Mouse (Mus musculus): ENCODE data around the gene Ikzf4. TPM values are rescaled to one million over a fixed set of nuclear protein-coding genes. Genes with fewer than 3 reads are reported as not detected.

Ikzf4 gene
- polyA plus RNA-seq, 1 experiment from 2014 or later: 3.4 TPM

GRCm38 (mm10) chr10:128663441-128664220 is 17.8 kb upstream of the Ikzf4 start:
- Histone ChIP-seq H3K4me2 (no peak overlapping the region), H3K27me3 (no peaks in the 10 kb centered on the region; the same call in 1 of the 2 replicates), H3K9ac (replicated peaks) (no peak overlapping the region), H3K27ac (no peak overlapping the region), H3K36me3 (no peaks in the 10 kb centered on the region), H3K9me3 (no peaks in the 10 kb centered on the region), H3K4me3 (replicated peaks) (no peak overlapping the region), H3K4me1 (replicated peaks) (peaks cover 6% of the 10 kb centered on the region)
- ATAC-seq (ENCODE audit: insufficient number of reproducible peaks, insufficient read depth, low FRiP score, low TSS enrichment, low read depth): no peak
- 62% methylated on average over 5 of the region's 5 CpGs for WGBS

DNA sequence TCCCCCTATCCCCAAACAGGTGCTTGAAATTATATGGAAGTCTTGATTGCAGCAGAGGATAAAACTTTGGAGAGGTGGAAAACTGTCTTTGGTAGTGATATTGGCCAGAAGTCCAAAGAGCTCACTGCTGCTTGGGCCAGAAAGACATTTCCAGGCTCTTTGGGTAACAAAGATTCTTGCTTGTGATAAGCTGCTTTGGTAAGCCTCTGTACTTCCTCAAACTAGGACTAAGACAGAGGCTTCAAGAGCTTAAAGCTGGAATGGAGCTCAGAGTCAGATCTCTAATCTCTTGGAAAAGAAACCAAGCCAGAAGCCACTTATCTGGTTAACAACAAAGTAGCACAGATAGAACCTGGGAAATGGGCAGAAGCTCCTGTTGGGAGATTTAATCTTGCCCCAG is 16.7 kb upstream of the Ikzf4 start:
- H3K9ac ChIP-seq (replicated peaks): no peak overlapping the region
- H3K27ac ChIP-seq: no peak overlapping the region
- no peak overlapping the region for H3K4me3 ChIP-seq (replicated peaks)
- no peaks in the 10 kb centered on the region for H3K9me3 ChIP-seq
- no peaks in the 10 kb centered on the region for H3K36me3 ChIP-seq
- no peaks in the 10 kb centered on the region; the same call in 1 of the 2 replicates for H3K27me3 ChIP-seq
- no peak for ATAC-seq (ENCODE audit: insufficient number of reproducible peaks, insufficient read depth, low FRiP score, low TSS enrichment, low read depth)
- no peaks in the 10 kb centered on the region for H3K4me1 ChIP-seq (replicated peaks)
- no peak overlapping the region for H3K4me2 ChIP-seq

DNA sequence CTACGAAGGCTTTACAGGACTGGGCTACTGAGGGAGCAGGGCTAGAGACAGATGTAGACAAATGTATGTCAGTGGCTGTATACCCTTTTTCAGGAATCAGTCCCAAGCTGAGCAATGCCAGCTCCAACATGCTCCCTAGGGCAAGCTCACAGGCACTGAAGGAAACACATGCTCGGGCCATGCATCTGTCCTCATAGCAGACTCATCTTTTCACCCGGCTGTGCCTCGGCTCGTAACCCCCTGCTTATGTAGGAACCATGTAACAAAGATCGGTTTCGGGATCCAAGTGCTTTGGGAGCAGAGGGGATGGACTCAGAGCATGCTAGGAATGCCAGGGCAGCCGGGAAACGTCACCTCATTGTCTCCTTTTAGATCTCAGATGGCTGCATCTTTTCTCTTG is 13.7 kb upstream of the Ikzf4 start:
- Histone ChIP-seq H3K27me3 (no peaks in the 10 kb centered on the region), H3K9me3 (no peaks in the 10 kb centered on the region), H3K9ac (replicated peaks) (no peak overlapping the region), H3K36me3 (no peaks in the 10 kb centered on the region), H3K4me3 (replicated peaks) (no peak overlapping the region), H3K4me2 (no peak overlapping the region), H3K4me1 (replicated peaks) (no peaks in the 10 kb centered on the region), H3K27ac (no peak overlapping the region)
- WGBS: 54% methylated on average over 9 of the region's 9 CpGs
- ATAC-seq (ENCODE audit: insufficient number of reproducible peaks, insufficient read depth, low FRiP score, low TSS enrichment, low read depth): no peak

GRCm38 (mm10) chr10:128657844-128658243 is 12.1 kb upstream of the Ikzf4 start:
- Histone ChIP-seq H3K27ac (no peak overlapping the region), H3K4me1 (replicated peaks) (no peaks in the 10 kb centered on the region), H3K4me2 (no peak overlapping the region), H3K36me3 (no peaks in the 10 kb centered on the region), H3K9ac (replicated peaks) (no peak overlapping the region), H3K4me3 (replicated peaks) (no peak overlapping the region), H3K9me3 (no peaks in the 10 kb centered on the region), H3K27me3 (no peaks in the 10 kb centered on the region)
- 49% methylated on average over 9 of the region's 9 CpGs for WGBS
- ATAC-seq (ENCODE audit: insufficient number of reproducible peaks, insufficient read depth, low FRiP score, low TSS enrichment, low read depth): no peak

DNA sequence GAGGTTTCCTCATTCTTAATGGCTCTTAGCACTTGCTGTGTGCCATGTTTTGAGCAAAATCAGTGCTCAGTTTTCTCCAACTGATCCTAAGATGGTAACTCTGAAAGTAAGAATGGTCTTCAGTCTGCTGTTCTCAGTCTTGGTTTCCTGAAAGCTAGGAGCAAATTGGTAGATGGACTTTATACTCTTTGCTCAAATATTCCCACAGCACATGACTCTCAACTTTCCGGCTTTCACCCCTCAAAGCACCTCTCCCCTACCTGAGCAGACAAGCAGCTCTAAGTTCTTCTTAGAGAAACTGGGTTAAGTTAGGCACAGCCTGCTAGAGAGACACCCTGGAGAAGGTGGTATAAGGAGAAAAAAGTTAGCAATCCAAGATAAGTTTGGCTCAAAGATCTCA is 10.9 kb upstream of the Ikzf4 start:
- H3K4me2 ChIP-seq: no peak overlapping the region
- no peaks in the 10 kb centered on the region for H3K9me3 ChIP-seq
- no peak overlapping the region for H3K9ac ChIP-seq (replicated peaks)
- H3K4me1 ChIP-seq (replicated peaks): no peaks in the 10 kb centered on the region
- ATAC-seq (ENCODE audit: insufficient number of reproducible peaks, insufficient read depth, low FRiP score, low TSS enrichment, low read depth): no peak
- 89% methylated on average over 1 of the region's 1 CpGs for WGBS
- H3K27ac ChIP-seq: no peak overlapping the region
- no peaks in the 10 kb centered on the region for H3K27me3 ChIP-seq
- H3K36me3 ChIP-seq: no peaks in the 10 kb centered on the region
- no peak overlapping the region for H3K4me3 ChIP-seq (replicated peaks)

GRCm38 (mm10) chr10:128655254-128655653 is 9.5 kb upstream of the Ikzf4 start:
- Histone ChIP-seq H3K36me3 (no peaks in the 10 kb centered on the region), H3K4me3 (replicated peaks) (no peak overlapping the region), H3K9ac (replicated peaks) (no peak overlapping the region), H3K27ac (no peak overlapping the region), H3K9me3 (no peaks in the 10 kb centered on the region), H3K4me1 (replicated peaks) (no peaks in the 10 kb centered on the region), H3K4me2 (no peak overlapping the region), H3K27me3 (no peaks in the 10 kb centered on the region)
- 75% methylated on average over 3 of the region's 3 CpGs for WGBS
- no peak for ATAC-seq (ENCODE audit: insufficient number of reproducible peaks, insufficient read depth, low FRiP score, low TSS enrichment, low read depth)

DNA sequence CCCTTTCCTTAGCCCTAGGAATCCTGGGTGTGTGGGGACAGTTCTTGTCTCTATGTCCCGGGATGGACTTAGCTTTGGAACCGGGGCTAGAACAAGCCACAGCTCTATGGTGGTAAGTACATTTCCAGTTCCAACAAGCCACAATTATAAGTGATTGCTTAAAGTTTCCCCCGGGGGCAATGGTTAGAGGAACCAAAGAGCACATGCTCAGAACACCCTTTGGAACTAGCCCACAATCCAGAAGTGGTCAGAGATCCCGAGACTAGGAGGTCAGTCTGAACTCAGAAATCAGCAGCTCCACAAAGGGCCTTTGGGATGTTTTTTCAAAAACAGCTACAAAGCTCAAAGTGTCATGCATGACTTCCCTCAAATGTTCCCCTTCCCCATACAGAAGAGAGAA is 8.1 kb upstream of the Ikzf4 start:
- Histone ChIP-seq H3K27ac (no peak overlapping the region), H3K36me3 (no peaks in the 10 kb centered on the region), H3K9me3 (no peaks in the 10 kb centered on the region), H3K9ac (replicated peaks) (no peak overlapping the region), H3K27me3 (no peaks in the 10 kb centered on the region), H3K4me2 (no peak overlapping the region), H3K4me1 (replicated peaks) (no peaks in the 10 kb centered on the region), H3K4me3 (replicated peaks) (no peak overlapping the region)
- 70% methylated on average over 4 of the region's 4 CpGs for WGBS
- ATAC-seq (ENCODE audit: insufficient number of reproducible peaks, insufficient read depth, low FRiP score, low TSS enrichment, low read depth): no peak

DNA sequence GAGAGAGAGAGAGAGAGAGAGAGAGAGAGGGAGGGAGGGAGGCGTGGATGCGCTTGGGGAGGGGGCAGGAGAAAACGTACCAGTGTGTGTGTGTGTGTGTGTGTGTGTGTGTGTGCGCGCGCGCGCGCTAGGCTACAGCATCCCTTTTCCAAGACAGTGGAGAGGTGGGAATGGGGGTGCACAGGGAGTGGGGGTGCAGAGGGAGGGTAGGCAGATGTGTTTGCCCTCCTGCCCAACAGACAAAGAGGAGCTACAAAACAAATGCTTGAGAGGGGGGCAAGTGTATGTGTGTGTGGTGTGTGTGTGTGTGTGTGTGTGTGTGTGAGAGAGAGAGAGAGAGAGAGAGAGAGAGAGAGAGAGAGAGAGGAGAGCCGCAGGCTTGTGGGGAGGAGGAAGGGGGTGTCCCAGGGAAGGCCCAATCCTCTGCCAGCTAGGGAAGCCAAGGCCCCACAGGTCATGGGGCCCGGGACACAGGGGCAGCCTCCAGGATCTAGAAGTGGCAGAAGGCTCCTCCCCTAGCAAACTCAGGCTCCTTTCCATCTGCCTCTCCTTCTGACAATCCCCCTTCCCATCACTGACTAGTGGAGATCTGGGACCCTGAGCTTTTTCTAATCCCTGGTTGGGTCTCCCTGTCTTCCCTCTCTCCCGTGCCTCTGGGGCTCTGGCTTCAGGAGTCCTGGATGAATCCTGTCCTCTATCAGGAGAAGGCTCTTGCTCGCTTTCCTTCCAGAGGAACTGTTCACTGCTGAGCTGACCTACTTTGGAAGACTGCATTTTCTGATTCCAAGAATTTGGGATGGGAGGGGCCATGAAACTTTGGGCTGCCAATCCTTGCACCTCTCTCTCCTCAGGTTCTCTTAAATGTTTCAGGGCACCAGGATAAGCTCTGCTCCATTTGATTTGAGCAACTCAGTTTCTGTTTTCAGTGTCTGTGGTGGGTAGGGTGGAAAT is 623 bp upstream of the Ikzf4 start:
- H3K9me3 ChIP-seq: no peaks in the 10 kb centered on the region
- H3K4me2 ChIP-seq: peak overlapping the region; percentile 84
- peak; percentile 64 for ATAC-seq (ENCODE audit: insufficient number of reproducible peaks, insufficient read depth, low FRiP score, low TSS enrichment, low read depth)
- WGBS: 8% methylated on average over 12 of the region's 13 CpGs
- H3K36me3 ChIP-seq: peaks cover 10% of the 10 kb centered on the region; the same call in 1 of the 2 replicates
- H3K27ac ChIP-seq: peak overlapping the region; percentile 83
- H3K9ac ChIP-seq (replicated peaks): peak overlapping the region; percentile 71
- peaks cover 29% of the 10 kb centered on the region for H3K4me1 ChIP-seq (replicated peaks)
- no peaks in the 10 kb centered on the region; the same call in 1 of the 2 replicates for H3K27me3 ChIP-seq
- H3K4me3 ChIP-seq (replicated peaks): peak overlapping the region; percentile 57

GRCm38 (mm10) chr10:128642749-128643148 is 3.0 kb downstream of the Ikzf4 start:
- no peak for ATAC-seq (ENCODE audit: insufficient number of reproducible peaks, insufficient read depth, low FRiP score, low TSS enrichment, low read depth)
- Histone ChIP-seq H3K4me1 (replicated peaks) (peaks cover 29% of the 10 kb centered on the region), H3K27me3 (no peaks in the 10 kb centered on the region; the same call in 1 of the 2 replicates), H3K36me3 (peaks cover 37% of the 10 kb centered on the region; the same call in 1 of the 2 replicates), H3K9me3 (no peaks in the 10 kb centered on the region), H3K4me3 (replicated peaks) (no peak overlapping the region), H3K9ac (replicated peaks) (no peak overlapping the region), H3K27ac (no peak overlapping the region), H3K4me2 (no peak overlapping the region)
- WGBS: 76% methylated on average over 6 of the region's 6 CpGs

GRCm38 (mm10) chr10:128641871-128642270 is 3.9 kb downstream of the Ikzf4 start:
- Histone ChIP-seq H3K27me3 (no peaks in the 10 kb centered on the region; the same call in 1 of the 2 replicates), H3K4me2 (no peak overlapping the region), H3K27ac (no peak overlapping the region), H3K36me3 (peaks cover 40% of the 10 kb centered on the region; the same call in 1 of the 2 replicates), H3K9me3 (no peaks in the 10 kb centered on the region), H3K9ac (replicated peaks) (no peak overlapping the region), H3K4me3 (replicated peaks) (no peak overlapping the region), H3K4me1 (replicated peaks) (peaks cover 24% of the 10 kb centered on the region)
- WGBS: 73% methylated on average over 7 of the region's 7 CpGs
- ATAC-seq (ENCODE audit: insufficient number of reproducible peaks, insufficient read depth, low FRiP score, low TSS enrichment, low read depth): no peak

- H3K4me3 ChIP-seq (replicated peaks): no peak overlapping the region
- H3K27ac ChIP-seq: no peak overlapping the region
- peaks cover 17% of the 10 kb centered on the region for H3K4me1 ChIP-seq (replicated peaks)
- H3K27me3 ChIP-seq: no peaks in the 10 kb centered on the region; the same call in 1 of the 2 replicates
- WGBS: 92% methylated on average over 15 of the region's 15 CpGs
- no peak overlapping the region for H3K4me2 ChIP-seq
- no peak overlapping the region for H3K9ac ChIP-seq (replicated peaks)
- peaks cover 49% of the 10 kb centered on the region for H3K36me3 ChIP-seq
- H3K9me3 ChIP-seq: no peaks in the 10 kb centered on the region
- no peak for ATAC-seq (ENCODE audit: insufficient number of reproducible peaks, insufficient read depth, low FRiP score, low TSS enrichment, low read depth)
Observed at GRCm38 (mm10) chr10:128640891-128641290, 4.9 kb downstream of the Ikzf4 start.
